Mouse (Mus musculus) liver, adult (tissue): Measurements from ENCODE around the gene Trim61.

Source experiments
- GATA4 ChIP-seq: IDR thresholded peaks from 2 replicates; pipeline ENCODE4 v1.6.1; 2014; ENCODE audit warnings: mild to moderate bottlenecking, low read length; ENCODE audit not compliant: insufficient replicate concordance

Trim61 gene

DNA sequence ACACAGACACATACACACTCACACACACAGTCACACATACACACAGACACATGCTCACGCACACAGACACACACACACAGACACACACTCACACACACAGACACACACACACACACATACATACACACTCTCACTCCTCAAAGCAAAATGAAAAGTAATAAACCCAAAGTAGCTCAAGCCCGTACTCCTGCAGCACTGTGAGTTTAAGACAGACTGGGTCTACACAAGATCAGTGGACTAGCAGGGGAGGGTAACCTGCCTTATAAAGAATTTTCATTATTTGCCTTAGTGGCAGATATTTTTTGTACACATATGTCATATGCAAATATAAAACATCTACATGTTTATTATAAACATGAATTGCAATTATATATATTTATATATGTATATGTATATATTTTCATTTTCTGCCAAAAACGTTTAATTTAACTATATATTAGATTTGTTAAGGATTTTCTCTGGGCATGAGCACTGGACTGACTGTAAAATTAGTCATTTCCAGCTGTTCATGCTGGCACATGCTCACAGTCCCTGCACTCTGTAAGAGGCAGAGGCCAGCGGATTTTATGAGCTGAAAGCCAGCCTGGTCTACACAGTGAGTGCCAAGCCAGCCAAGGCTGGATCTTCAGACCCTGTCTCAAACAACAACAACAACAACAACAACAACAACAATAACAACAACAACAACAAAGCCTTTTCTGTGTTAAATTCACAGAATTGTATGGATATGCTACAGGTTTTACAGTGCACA is 12.6 kb upstream of the Trim61 start:
- no peak for TF ChIP-seq GATA4

DNA sequence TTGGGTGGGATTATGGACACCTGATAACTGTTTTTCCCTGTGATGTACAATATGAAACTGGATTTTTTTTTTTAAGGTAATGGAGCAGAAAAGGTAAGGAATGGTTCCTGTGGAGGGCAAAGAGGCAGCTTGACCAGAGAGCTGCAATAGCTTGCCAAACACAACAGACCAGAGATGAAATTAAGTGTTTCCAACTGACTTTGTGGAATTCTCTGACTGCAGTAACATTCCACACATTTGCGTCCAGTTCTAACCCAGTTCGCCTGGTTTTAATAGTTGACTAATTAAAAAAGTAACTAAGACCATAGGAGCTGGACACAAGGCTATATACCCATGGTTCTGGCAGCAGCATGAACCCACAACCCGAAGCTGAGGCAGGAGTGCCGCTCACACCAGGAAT is 11.5 kb upstream of the Trim61 start:
- no peak for TF ChIP-seq GATA4

DNA sequence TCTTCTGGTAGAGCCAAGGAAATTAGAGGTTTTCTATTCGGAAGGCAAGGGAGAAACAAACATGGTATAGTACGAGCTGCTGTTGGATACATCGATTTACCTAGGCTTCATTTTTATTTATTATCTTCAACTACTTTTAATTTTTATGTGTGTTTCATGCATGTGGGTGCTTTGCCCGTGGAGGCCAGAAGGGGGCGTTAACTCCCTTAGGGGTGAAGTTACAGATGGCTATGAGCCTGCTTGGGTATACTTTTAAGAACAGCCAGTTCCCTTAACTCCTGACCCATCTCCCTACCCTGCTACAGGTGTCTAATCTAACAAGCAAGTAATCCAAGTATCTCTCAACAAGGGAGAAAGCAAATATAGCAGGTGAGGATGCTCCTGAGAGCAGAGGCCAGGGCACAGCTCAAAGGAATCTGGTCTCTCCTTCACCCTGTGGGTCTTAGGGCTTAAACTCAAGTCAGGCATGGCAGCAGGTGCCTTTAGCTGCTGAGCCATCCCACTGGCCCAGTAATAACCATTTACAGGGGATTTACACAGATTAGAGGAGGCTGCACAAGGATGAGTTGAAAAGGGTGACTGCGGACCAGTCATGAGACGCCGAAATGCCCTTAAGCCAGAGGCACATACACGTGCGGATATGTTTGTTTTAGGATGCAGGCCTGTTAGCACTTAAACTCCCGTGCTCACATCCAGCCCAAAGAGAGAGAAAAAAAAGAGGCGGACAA is 10.8 kb upstream of the Trim61 start:
- TF ChIP-seq GATA4, result no peak

DNA sequence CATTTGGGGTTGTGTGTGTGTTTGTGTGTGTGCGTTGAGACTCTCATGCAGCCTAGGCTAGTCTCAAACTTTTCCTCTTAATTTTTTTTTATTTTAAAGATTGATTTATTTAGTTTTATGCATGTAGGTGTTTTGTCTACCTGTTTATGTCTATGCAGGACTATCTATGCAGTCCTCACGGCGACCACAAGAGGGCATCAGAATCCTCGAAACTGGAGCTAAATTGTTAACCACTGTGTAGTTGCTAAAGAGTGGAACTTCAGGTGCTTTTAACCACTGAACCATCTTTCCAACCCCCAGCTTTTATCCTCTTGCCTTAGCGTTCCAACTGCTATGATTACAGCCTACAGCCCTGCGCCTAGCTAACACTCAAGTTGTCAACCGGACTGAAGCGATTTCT is 4.2 kb upstream of the Trim61 start:
- no peak for TF ChIP-seq GATA4

DNA sequence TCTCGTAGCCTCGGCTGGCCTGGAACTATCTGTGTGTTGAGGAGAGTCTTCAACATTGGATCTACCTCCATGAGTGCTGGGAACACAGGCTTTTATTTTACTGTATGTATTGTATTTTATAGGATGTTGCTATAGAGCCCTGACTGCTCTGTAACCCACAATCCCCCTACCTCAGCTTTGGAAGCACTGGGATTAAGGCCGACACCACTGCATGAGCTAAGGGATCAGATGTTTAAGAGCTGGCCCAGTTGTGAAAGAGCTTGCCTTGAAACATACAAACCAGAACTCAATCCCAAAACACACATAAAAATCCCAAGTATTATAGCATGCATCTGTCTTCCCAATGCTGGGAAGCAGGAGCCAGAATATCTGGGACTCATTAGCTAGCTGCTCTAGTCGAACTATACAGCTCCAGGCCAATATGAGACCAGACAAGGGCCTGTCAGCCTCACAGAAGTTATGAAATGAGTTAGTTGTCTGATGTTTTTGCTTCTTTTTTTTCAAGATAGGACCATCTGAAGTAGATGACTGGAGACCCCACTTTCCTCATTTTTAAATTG is 19.4 kb downstream of the Trim61 start:
- no peak for TF ChIP-seq GATA4

DNA sequence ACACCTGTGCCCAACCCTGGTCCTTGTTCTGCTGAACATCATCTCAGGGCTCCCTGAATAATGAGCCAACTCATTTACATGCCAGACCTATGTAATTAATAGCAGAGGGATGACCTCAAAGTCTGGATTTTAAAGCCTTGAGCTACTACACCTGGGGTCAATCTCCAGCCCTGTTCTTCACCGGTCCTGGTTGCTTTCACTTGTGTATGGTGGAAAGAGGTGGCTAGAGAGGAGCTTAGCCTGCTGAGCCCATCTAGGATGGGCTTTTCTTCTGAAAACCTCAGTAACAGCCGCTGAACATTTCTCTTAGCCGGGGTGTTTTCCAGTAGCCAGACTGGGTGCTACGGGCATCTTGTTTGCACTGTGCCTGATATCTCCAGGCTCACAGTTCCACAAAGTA is 30.6 kb downstream of the Trim61 start, which contains the start of gene Trim75:
Trim75 (minus strand) TSS at position 101 of the 400 bp plus-strand sequence.
- TF ChIP-seq GATA4, result no peak

DNA sequence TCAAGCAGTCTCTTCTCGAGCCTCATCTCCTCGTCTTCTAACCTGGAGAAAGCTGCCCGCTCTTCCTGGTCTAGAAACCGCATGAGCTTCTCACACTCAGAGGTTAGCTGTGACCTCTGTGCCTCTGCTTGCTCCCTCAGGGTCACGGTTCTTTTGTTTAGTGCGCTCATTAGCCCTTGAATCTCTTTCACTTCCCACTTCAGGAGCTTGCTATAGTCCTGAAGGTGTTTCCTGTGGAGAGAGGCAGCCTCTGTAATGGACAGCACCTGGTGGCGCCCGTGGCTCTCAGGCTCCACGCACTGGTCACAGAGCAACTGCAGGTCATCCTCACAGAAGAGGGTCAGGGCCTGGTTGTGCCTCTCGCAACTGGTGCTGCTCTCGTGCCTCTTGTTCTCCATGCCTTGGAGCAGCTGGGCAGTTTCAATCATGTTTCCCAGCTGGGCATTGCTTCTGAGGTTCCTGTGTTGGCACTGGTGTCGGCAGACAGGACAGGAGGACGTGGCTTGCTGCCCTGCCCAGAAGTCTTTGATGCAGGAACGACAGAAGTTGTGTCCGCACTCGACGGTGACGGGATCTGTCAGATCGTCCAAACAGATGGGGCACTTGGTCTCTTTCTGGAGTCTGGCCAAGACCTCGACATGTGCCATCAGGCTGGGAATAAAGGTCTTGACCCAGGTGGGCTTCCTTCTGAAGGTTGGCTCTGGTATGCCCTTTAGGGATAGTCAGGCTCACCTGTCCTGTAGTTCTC is 35.0 kb downstream of the Trim61 start:
- TF ChIP-seq GATA4, result no peak
